Mouse (Mus musculus): Measurements from ENCODE around the gene Clic4. TPM values are rescaled to one million over a fixed set of nuclear protein-coding genes. Genes with fewer than 3 reads are reported as not detected.

Gene Clic4
- polyA plus RNA-seq, 1 experiment from 2014 or later: 211 TPM

DNA sequence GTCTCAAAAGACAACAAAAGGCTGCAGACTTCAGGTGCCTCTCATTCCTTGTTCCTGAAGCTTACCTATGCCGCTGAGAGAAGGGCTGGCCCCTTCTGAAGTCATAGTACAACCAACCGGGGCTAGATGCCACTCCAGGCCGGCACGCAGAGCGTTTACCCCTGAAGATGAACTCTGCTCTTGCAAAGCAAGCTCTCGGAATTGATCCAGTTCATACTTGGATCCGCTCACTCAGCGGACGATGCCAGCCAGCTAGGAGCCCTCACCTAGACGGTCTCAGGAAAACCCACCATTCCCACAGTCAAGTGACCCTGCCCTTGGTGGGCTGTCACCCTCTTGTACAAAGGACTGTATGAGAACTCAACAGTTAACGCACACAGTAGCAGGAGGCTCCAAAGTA, 26.8 kb downstream of the Clic4 start:
- Histone ChIP-seq H3K9me3 (ENCODE audit: low read length) (no peaks in the 10 kb centered on the region), H3K4me1 (ENCODE audit: insufficient read depth, low read depth, low read length) (peaks cover 28% of the 10 kb centered on the region), H3K9ac (replicated peaks; ENCODE audit: low read depth) (no peak overlapping the region), H3K36me3 (ENCODE audit: insufficient read depth, low read length) (no peaks in the 10 kb centered on the region), H3K4me3 (ENCODE audit: low read depth, low read length) (no peak overlapping the region), H3K27me3 (replicated peaks; ENCODE audit: insufficient read depth, low read length) (no peaks in the 10 kb centered on the region), H3K27ac (ENCODE audit: low read length) (peak overlapping the region; percentile 33; the same call in 1 of the 2 replicates), H3K4me2 (replicated peaks; ENCODE audit: low read depth, low read length) (no peak overlapping the region)
- TF ChIP-seq EP300 (IDR thresholded peaks at IDR 0.05): no peak
- no peak for TF ChIP-seq CTCF (IDR thresholded peaks at IDR 0.05)
- ATAC-seq: no peak
- DNase-seq (ENCODE audit: low spot score): no peak
- WGBS: 73% methylated on average over 11 of the region's 11 CpGs

DNA sequence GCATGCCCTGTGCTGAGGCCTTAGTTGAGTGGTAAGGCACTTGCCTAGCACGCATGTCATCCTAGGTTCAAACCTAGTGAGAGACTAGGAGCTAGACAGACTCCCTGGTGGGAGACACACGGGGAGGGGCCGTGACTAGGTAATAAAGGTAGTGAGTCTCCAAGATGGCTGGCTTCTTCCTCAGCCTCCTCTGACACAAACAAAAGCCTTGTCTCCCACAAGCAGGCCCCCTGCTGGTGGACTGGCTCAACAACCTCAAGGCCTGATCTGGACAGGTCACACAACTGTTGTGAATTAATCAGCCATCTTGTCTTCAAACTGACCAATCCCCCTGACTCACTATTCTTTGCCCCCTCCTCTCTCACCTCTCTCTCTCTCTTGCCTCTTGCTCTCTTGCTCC, 28.3 kb downstream of the Clic4 start:
- no peak for DNase-seq (ENCODE audit: low spot score)
- Histone ChIP-seq H3K4me3 (ENCODE audit: low read depth, low read length) (no peak overlapping the region), H3K9me3 (ENCODE audit: low read length) (no peaks in the 10 kb centered on the region), H3K27me3 (replicated peaks; ENCODE audit: insufficient read depth, low read length) (no peaks in the 10 kb centered on the region), H3K27ac (ENCODE audit: low read length) (no peak overlapping the region), H3K4me2 (replicated peaks; ENCODE audit: low read depth, low read length) (no peak overlapping the region), H3K36me3 (ENCODE audit: insufficient read depth, low read length) (no peaks in the 10 kb centered on the region), H3K4me1 (ENCODE audit: insufficient read depth, low read depth, low read length) (peaks cover 36% of the 10 kb centered on the region), H3K9ac (replicated peaks; ENCODE audit: low read depth) (no peak overlapping the region)
- 100% methylated on average over 3 of the region's 3 CpGs for WGBS
- no peak for ATAC-seq
- TF ChIP-seq EP300 (IDR thresholded peaks at IDR 0.05) (no peak), CTCF (IDR thresholded peaks at IDR 0.05) (peak; percentile 70)

DNA sequence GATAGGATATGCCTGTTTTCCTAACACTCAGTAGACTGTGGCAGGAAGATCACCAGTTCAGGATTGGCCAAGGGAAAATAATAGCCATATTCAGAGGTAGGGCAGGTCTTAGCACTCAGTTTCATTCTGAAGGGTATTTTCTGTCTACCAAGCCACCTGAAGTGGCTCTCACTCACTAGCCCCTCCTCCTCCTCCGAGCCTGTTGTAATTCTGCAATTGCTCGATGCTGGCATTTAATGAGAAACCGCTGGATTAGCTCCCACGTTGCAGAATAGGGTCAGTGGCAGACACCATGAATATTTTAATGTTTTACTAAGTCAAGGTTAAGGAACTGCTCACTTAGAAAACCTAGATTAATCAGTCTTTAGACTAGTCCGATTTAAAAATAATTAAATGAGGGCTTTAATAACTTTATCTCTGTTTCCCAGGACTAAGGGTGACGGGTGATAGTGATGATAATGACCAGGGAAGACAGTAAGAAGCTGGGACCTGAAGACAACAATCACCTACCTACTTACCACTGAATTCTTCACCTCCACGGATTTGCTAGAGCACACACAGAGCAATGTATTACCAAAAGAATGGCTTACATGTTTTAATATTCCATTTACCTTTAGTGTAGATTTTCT, 29.6 kb downstream of the Clic4 start:
- no peak overlapping the region for H3K9ac ChIP-seq (replicated peaks; ENCODE audit: low read depth)
- H3K9me3 ChIP-seq (ENCODE audit: low read length): no peaks in the 10 kb centered on the region
- H3K27ac ChIP-seq (ENCODE audit: low read length): no peak overlapping the region
- DNase-seq (ENCODE audit: low spot score) (peak; percentile 55), ATAC-seq (peak; percentile 32; the same call in 1 of the 2 replicates)
- TF ChIP-seq CTCF (IDR thresholded peaks at IDR 0.05): no peak
- no peak for TF ChIP-seq EP300 (IDR thresholded peaks at IDR 0.05)
- H3K36me3 ChIP-seq (ENCODE audit: insufficient read depth, low read length): no peaks in the 10 kb centered on the region; the same call in 1 of the 2 replicates
- H3K4me1 ChIP-seq (ENCODE audit: insufficient read depth, low read depth, low read length): peaks cover 36% of the 10 kb centered on the region
- H3K4me2 ChIP-seq (replicated peaks; ENCODE audit: low read depth, low read length): no peak overlapping the region
- no peaks in the 10 kb centered on the region for H3K27me3 ChIP-seq (replicated peaks; ENCODE audit: insufficient read depth, low read length)
- no peak overlapping the region for H3K4me3 ChIP-seq (ENCODE audit: low read depth, low read length)
- 61% methylated on average over 7 of the region's 7 CpGs for WGBS

DNA sequence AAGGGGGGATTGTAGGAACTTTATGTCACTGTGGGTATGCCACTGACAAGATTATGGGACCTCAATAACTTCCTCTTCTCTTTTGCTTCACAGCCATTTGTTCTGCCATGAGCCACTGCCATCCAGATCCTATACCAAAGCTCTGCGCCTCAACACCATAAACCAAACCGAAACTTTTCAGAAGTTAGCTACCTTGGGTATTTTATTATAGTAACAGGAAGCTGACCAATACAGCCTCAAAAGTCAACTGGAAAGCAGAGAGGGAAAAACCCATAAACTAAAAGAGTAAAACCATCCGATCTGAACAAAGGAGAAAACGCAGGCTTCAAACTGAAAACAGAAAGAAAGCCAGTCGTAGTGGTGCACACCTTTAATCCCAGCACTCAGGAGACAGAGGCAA, 30.2 kb downstream of the Clic4 start:
- H3K9ac ChIP-seq (replicated peaks; ENCODE audit: low read depth): no peak overlapping the region
- no peak overlapping the region for H3K4me3 ChIP-seq (ENCODE audit: low read depth, low read length)
- H3K36me3 ChIP-seq (ENCODE audit: insufficient read depth, low read length): no peaks in the 10 kb centered on the region; the same call in 1 of the 2 replicates
- H3K4me2 ChIP-seq (replicated peaks; ENCODE audit: low read depth, low read length): no peak overlapping the region
- no peak for TF ChIP-seq CTCF (IDR thresholded peaks at IDR 0.05)
- no peak for TF ChIP-seq EP300 (IDR thresholded peaks at IDR 0.05)
- no peak for DNase-seq (ENCODE audit: low spot score)
- 83% methylated on average over 5 of the region's 5 CpGs for WGBS
- H3K9me3 ChIP-seq (ENCODE audit: low read length): no peaks in the 10 kb centered on the region
- no peak for ATAC-seq
- peaks cover 35% of the 10 kb centered on the region for H3K4me1 ChIP-seq (ENCODE audit: insufficient read depth, low read depth, low read length)
- no peaks in the 10 kb centered on the region for H3K27me3 ChIP-seq (replicated peaks; ENCODE audit: insufficient read depth, low read length)
- no peak overlapping the region for H3K27ac ChIP-seq (ENCODE audit: low read length)

DNA sequence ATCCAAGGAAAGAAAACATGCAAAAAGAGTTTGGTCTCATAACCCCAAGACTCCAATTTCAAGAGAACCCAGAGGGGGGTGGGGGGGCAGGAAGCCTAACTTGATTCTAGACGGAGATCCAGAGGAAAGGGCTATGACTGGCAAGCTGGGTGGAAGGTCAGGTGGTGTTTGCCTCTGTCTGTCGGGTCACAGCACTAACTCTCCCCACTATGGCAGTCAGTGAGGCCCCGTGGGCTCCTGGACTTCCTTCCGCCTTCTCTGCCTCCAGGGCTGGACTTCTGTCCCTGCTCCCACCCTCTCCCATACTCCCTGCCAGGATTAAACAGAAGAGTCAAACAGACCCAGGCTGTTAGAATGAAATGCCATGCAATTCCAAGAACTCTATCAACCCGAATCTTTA, 30.9 kb downstream of the Clic4 start:
- peak; percentile 35 for ATAC-seq
- peaks cover 31% of the 10 kb centered on the region for H3K4me1 ChIP-seq (ENCODE audit: insufficient read depth, low read depth, low read length)
- no peaks in the 10 kb centered on the region; the same call in 1 of the 2 replicates for H3K36me3 ChIP-seq (ENCODE audit: insufficient read depth, low read length)
- H3K27me3 ChIP-seq (replicated peaks; ENCODE audit: insufficient read depth, low read length): no peaks in the 10 kb centered on the region
- 18% methylated on average over 5 of the region's 5 CpGs for WGBS
- no peaks in the 10 kb centered on the region for H3K9me3 ChIP-seq (ENCODE audit: low read length)
- DNase-seq (ENCODE audit: low spot score): peak; percentile 49
- H3K4me3 ChIP-seq (ENCODE audit: low read depth, low read length): no peak overlapping the region
- TF ChIP-seq EP300 (IDR thresholded peaks at IDR 0.05) (no peak), CTCF (IDR thresholded peaks at IDR 0.05) (no peak)
- peak overlapping the region; percentile 17 for H3K27ac ChIP-seq (ENCODE audit: low read length)
- H3K9ac ChIP-seq (replicated peaks; ENCODE audit: low read depth): no peak overlapping the region
- H3K4me2 ChIP-seq (replicated peaks; ENCODE audit: low read depth, low read length): no peak overlapping the region; the same call in 1 of the 2 replicates

DNA sequence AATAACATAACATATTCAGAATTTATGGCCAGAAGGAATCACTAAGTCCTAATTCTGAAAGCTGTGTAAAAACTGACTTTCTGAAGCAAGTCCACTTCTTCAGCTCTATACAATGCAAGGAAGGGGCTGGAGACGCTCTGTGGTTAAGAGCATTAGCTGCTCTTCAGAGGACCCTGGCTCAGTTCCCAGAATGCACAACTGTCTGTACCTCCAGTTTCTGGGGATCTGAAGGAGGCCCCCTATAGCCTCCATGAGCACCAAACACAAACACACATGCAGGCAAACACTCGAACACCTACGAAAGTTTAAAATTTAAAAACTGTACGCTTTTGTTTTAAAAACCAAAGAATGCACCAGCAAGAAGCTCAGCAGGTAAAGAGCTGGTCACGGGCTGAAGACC, 31.5 kb downstream of the Clic4 start:
- Histone ChIP-seq H3K4me1 (ENCODE audit: insufficient read depth, low read depth, low read length) (peaks cover 30% of the 10 kb centered on the region), H3K4me2 (replicated peaks; ENCODE audit: low read depth, low read length) (no peak overlapping the region), H3K9me3 (ENCODE audit: low read length) (no peaks in the 10 kb centered on the region), H3K27ac (ENCODE audit: low read length) (peak overlapping the region; percentile 26; the same call in 1 of the 2 replicates), H3K4me3 (ENCODE audit: low read depth, low read length) (no peak overlapping the region), H3K36me3 (ENCODE audit: insufficient read depth, low read length) (no peaks in the 10 kb centered on the region; the same call in 1 of the 2 replicates), H3K27me3 (replicated peaks; ENCODE audit: insufficient read depth, low read length) (no peaks in the 10 kb centered on the region), H3K9ac (replicated peaks; ENCODE audit: low read depth) (no peak overlapping the region)
- TF ChIP-seq EP300 (IDR thresholded peaks at IDR 0.05) (no peak), CTCF (IDR thresholded peaks at IDR 0.05) (no peak)
- DNase-seq (ENCODE audit: low spot score) (peak; percentile 43), ATAC-seq (no peak)
- 33% methylated on average over 5 of the region's 5 CpGs for WGBS
